Mouse (Mus musculus) intestine, embryonic 14.5 days (tissue): Measurements from ENCODE around the gene Alk. TPM values are rescaled to one million over a fixed set of nuclear protein-coding genes. Genes with fewer than 3 reads are reported as not detected.

Source experiments
- ATAC-seq: fragments of 200-750 bp; cut with Nextera tagmentation; replicated peaks from 2 replicates; pipeline ENCODE4 v1.8.0; 2017; ENCODE audit warnings: low read depth, moderate number of reproducible peaks, moderate TSS enrichment, moderate library complexity; ENCODE audit not compliant: low FRiP score, low TSS enrichment
- DNase-seq: peaks from one replicate; pipeline ENCODE4 v3.0.0-alpha.2; 2018; ENCODE audit warnings: low spot score
- H3K27ac ChIP-seq: fragments of 300-500 bp; sonication (generic); 2 replicates; pipeline ENCODE4 v1.5.1; 2014; ENCODE audit warnings: low read depth, mild to moderate bottlenecking, control low read depth
- H3K27me3 ChIP-seq: fragments of 300-500 bp; sonication (generic); replicated peaks from 2 replicates; pipeline ENCODE4 v1.6.1; 2014; ENCODE audit warnings: low read length, control low read depth; ENCODE audit not compliant: control insufficient read depth, insufficient read depth
- H3K36me3 ChIP-seq: fragments of 300-500 bp; sonication (generic); 2 replicates; pipeline ENCODE4 v1.6.1; 2014; ENCODE audit warnings: low read length, control low read depth; ENCODE audit not compliant: control insufficient read depth, insufficient read depth
- H3K4me1 ChIP-seq: fragments of 300-500 bp; sonication (generic); replicated peaks from 2 replicates; pipeline ENCODE4 v1.6.1; 2014; ENCODE audit warnings: low read length, control low read depth, mixed read lengths; ENCODE audit not compliant: control insufficient read depth, insufficient read depth
- H3K4me2 ChIP-seq: fragments of 300-500 bp; sonication (generic); 2 replicates; pipeline ENCODE4 v1.6.1; 2014; ENCODE audit warnings: low read length
- H3K4me3 ChIP-seq: fragments of 300-500 bp; sonication (generic); 2 replicates; pipeline ENCODE4 v1.5.1; 2014; ENCODE audit warnings: low read depth, low read length, control low read depth, mixed read lengths
- H3K9ac ChIP-seq: fragments of 300-500 bp; sonication (generic); 2 replicates; pipeline ENCODE4 v1.6.1; 2014; ENCODE audit warnings: mild to moderate bottlenecking, low read length
- H3K9me3 ChIP-seq: fragments of 300-500 bp; sonication (generic); 2 replicates; pipeline ENCODE4 v1.6.1; 2016; ENCODE audit warnings: low read length, control low read depth; ENCODE audit not compliant: control insufficient read depth
- WGBS: fragments of 180-500 bp; shearing (Covaris S2); extraction: QIAGEN DNeasy Blood & Tissue Kit; methylation state at CpG from one replicate; pipeline ENCODE4 v1.1.7; 2014; 5-methylcytosine and 5-hydroxymethylcytosine counted together
- polyA plus RNA-seq: library from polyadenylated mRNA; unstranded; fragments of >200 nt; fragmentation: Nextera tagmentation; extraction: Ambion mirVana; gene quantifications from 2 replicates; pipeline ENCODE4 v1.2.1, GENCODE M21; 2014

The Alk gene
- polyA plus RNA-seq, 1 experiment from 2014 or later, result 0.61 TPM

- no peak for DNase-seq
- H3K27ac ChIP-seq, result no peak overlapping the region
- 83% methylated on average over 4 of the region's 4 CpGs for WGBS
- H3K9me3 ChIP-seq, result no peaks in the 10 kb centered on the region
- no peak overlapping the region for H3K9ac ChIP-seq
- H3K36me3 ChIP-seq, result no peaks in the 10 kb centered on the region
- H3K4me2 ChIP-seq, result no peak overlapping the region
- ATAC-seq, result no peak
- H3K4me1 ChIP-seq, result no peaks in the 10 kb centered on the region
- no peaks in the 10 kb centered on the region for H3K27me3 ChIP-seq
- no peak overlapping the region for H3K4me3 ChIP-seq
These were observed 265.0 kb downstream of the Alk start for GRCm38 (mm10) chr17:72339437-72339836.

GRCm38 (mm10) chr17:72332909-72333308 is 271.5 kb downstream of the Alk start:
- no peak overlapping the region for H3K27ac ChIP-seq
- ATAC-seq (no peak), DNase-seq (no peak)
- no peaks in the 10 kb centered on the region for H3K4me1 ChIP-seq
- no peaks in the 10 kb centered on the region for H3K9me3 ChIP-seq
- no peak overlapping the region for H3K4me3 ChIP-seq
- WGBS, result 71% methylated on average over 4 of the region's 4 CpGs
- H3K9ac ChIP-seq, result no peak overlapping the region
- no peaks in the 10 kb centered on the region for H3K36me3 ChIP-seq
- H3K27me3 ChIP-seq, result no peaks in the 10 kb centered on the region
- H3K4me2 ChIP-seq, result no peak overlapping the region

- DNase-seq (no peak), ATAC-seq (no peak)
- Histone ChIP-seq H3K4me3 (no peak overlapping the region), H3K4me1 (no peaks in the 10 kb centered on the region), H3K9me3 (no peaks in the 10 kb centered on the region), H3K9ac (no peak overlapping the region), H3K27me3 (no peaks in the 10 kb centered on the region), H3K36me3 (no peaks in the 10 kb centered on the region), H3K27ac (no peak overlapping the region), H3K4me2 (no peak overlapping the region)
- 78% methylated on average over 4 of the region's 4 CpGs for WGBS
These were observed 278.5 kb downstream of the Alk start for GRCm38 (mm10) chr17:72325941-72326340.

- Histone ChIP-seq H3K36me3 (no peaks in the 10 kb centered on the region), H3K4me2 (no peak overlapping the region), H3K4me3 (no peak overlapping the region), H3K4me1 (no peaks in the 10 kb centered on the region), H3K27me3 (no peaks in the 10 kb centered on the region), H3K9ac (no peak overlapping the region), H3K27ac (no peak overlapping the region), H3K9me3 (no peaks in the 10 kb centered on the region)
- ATAC-seq (no peak), DNase-seq (no peak)
These were observed 284.9 kb downstream of the Alk start for GRCm38 (mm10) chr17:72319576-72319975.

- no peaks in the 10 kb centered on the region for H3K4me1 ChIP-seq
- H3K27me3 ChIP-seq, result no peaks in the 10 kb centered on the region
- 87% methylated on average over 5 of the region's 5 CpGs for WGBS
These were observed 304.8 kb downstream of the Alk start for GRCm38 (mm10) chr17:72299651-72300050.

GRCm38 (mm10) chr17:72296349-72296748 is 308.1 kb downstream of the Alk start:
- no peak overlapping the region for H3K4me2 ChIP-seq
- no peak overlapping the region for H3K4me3 ChIP-seq
- no peaks in the 10 kb centered on the region for H3K27me3 ChIP-seq
- ATAC-seq, result no peak
- no peak overlapping the region for H3K27ac ChIP-seq
- H3K9ac ChIP-seq, result no peak overlapping the region
- H3K4me1 ChIP-seq, result no peaks in the 10 kb centered on the region
- WGBS, result 85% methylated on average over 1 of the region's 1 CpGs
- H3K9me3 ChIP-seq, result no peaks in the 10 kb centered on the region
- H3K36me3 ChIP-seq, result no peaks in the 10 kb centered on the region
- DNase-seq, result no peak

More at GRCm38 (mm10) chr17:72299651-72300050, 304.8 kb downstream of the Alk start:
- ATAC-seq (no peak), DNase-seq (no peak)
- H3K36me3 ChIP-seq, result no peaks in the 10 kb centered on the region
- H3K4me3 ChIP-seq, result no peak overlapping the region
- no peak overlapping the region for H3K9ac ChIP-seq
- H3K4me2 ChIP-seq, result no peak overlapping the region
- H3K9me3 ChIP-seq, result no peaks in the 10 kb centered on the region
- no peak overlapping the region for H3K27ac ChIP-seq

GRCm38 (mm10) chr17:72293267-72293580 is 311.2 kb downstream of the Alk start:
- no peak for ATAC-seq
- DNase-seq, result no peak
- no peak overlapping the region for H3K27ac ChIP-seq
- no peaks in the 10 kb centered on the region for H3K9me3 ChIP-seq
- H3K9ac ChIP-seq, result no peak overlapping the region
- no peaks in the 10 kb centered on the region for H3K27me3 ChIP-seq
- H3K4me1 ChIP-seq, result no peaks in the 10 kb centered on the region
- no peak overlapping the region for H3K4me2 ChIP-seq
- H3K36me3 ChIP-seq, result no peaks in the 10 kb centered on the region
- 41% methylated on average over 3 of the region's 3 CpGs for WGBS
- no peak overlapping the region for H3K4me3 ChIP-seq

GRCm38 (mm10) chr17:72292444-72293266 is 311.8 kb downstream of the Alk start:
- H3K4me3 ChIP-seq, result no peak overlapping the region
- no peak overlapping the region for H3K27ac ChIP-seq
- no peaks in the 10 kb centered on the region for H3K4me1 ChIP-seq
- H3K27me3 ChIP-seq, result no peaks in the 10 kb centered on the region
- ATAC-seq (no peak), DNase-seq (no peak)
- no peaks in the 10 kb centered on the region for H3K9me3 ChIP-seq
- no peak overlapping the region for H3K4me2 ChIP-seq
- WGBS, result 81% methylated on average over 6 of the region's 6 CpGs
- H3K36me3 ChIP-seq, result no peaks in the 10 kb centered on the region
- no peak overlapping the region for H3K9ac ChIP-seq

- Histone ChIP-seq H3K4me1 (no peaks in the 10 kb centered on the region), H3K9ac (no peak overlapping the region), H3K9me3 (no peaks in the 10 kb centered on the region), H3K4me2 (no peak overlapping the region), H3K27me3 (no peaks in the 10 kb centered on the region), H3K4me3 (no peak overlapping the region), H3K27ac (no peak overlapping the region), H3K36me3 (no peaks in the 10 kb centered on the region)
- ATAC-seq (no peak), DNase-seq (no peak)
- 61% methylated on average over 3 of the region's 3 CpGs for WGBS
These were observed 318.5 kb downstream of the Alk start for GRCm38 (mm10) chr17:72285961-72286360.
